Mouse (Mus musculus): ENCODE measurements around the gene Hist1h2bg. TPM values are rescaled to one million over a fixed set of nuclear protein-coding genes. Genes with fewer than 3 reads are reported as not detected.

The Hist1h2bg gene
- polyA plus RNA-seq, 1 experiment from 2014 or later, result 3.2 TPM

DNA sequence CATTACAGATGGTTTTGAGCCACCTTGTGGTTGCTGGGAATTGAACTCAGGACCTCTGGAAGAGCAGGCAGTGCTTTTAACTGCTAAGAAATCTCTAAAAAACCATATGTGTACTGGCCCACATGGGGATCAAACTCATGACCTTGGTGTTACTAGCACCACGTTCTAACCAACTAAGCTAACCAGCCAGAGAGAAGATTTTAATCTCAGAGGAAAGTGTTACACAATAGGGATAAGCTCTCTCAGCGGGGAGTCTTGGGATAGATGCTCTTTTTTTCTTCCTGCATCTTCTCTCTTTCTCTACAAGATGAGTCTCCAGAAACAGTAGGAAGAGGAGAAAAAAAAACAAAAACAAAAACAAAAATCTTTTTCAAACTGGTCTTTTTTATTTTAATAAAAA, 39.2 kb downstream of the Hist1h2bg start:
- no peak overlapping the region for H3K4me2 ChIP-seq (replicated peaks; ENCODE audit: low read depth, low read length)

DNA sequence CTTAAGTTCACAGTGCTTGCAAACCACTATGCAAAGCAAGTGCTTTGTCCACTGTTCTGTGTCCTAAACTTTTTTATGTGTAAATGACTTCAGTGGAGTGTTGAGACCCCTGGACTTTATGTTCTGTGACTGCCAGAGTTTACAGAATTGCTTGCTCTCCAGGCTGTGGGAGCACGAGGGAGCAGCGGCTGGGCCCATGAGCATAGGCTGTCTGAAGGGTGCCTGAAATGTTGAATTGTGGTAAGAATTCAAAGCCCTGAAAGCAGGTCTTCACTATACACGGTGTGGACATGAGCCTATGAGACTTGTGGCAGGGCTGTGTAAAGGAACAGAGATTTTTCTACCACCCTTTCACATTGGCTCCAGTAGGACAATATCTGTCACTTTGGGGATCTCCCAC, 40.4 kb downstream of the Hist1h2bg start:
- no peak overlapping the region for H3K27ac ChIP-seq (ENCODE audit: low read depth, low read length)
- H3K27me3 ChIP-seq (ENCODE audit: control insufficient read depth, insufficient read depth, low read length), result no peaks in the 10 kb centered on the region
- DNase-seq (ENCODE audit: low spot score) (no peak), ATAC-seq (ENCODE audit: low FRiP score) (no peak)
- H3K9me3 ChIP-seq (ENCODE audit: control insufficient read depth, low read length), result no peaks in the 10 kb centered on the region
- no peaks in the 10 kb centered on the region for H3K4me1 ChIP-seq (replicated peaks; ENCODE audit: control insufficient read depth, insufficient read depth, low read length)
- no peak overlapping the region for H3K4me3 ChIP-seq (ENCODE audit: low read depth, low read length)
- H3K36me3 ChIP-seq (ENCODE audit: control insufficient read depth, insufficient read depth, low read length), result no peaks in the 10 kb centered on the region
- no peak overlapping the region for H3K9ac ChIP-seq (ENCODE audit: low read depth, low read length)
- WGBS, result 89% methylated on average over 3 of the region's 3 CpGs
- H3K4me2 ChIP-seq (replicated peaks; ENCODE audit: low read depth, low read length), result no peak overlapping the region

More for the DNA sequence above, 39.2 kb downstream of the Hist1h2bg start:
- H3K9ac ChIP-seq (ENCODE audit: low read depth, low read length), result no peak overlapping the region
- no peaks in the 10 kb centered on the region for H3K36me3 ChIP-seq (ENCODE audit: control insufficient read depth, insufficient read depth, low read length)
- no peak for ATAC-seq (ENCODE audit: low FRiP score)
- DNase-seq (ENCODE audit: low spot score), result no peak
- H3K4me1 ChIP-seq (replicated peaks; ENCODE audit: control insufficient read depth, insufficient read depth, low read length), result no peaks in the 10 kb centered on the region
- no peak overlapping the region for H3K4me3 ChIP-seq (ENCODE audit: low read depth, low read length)
- H3K27me3 ChIP-seq (ENCODE audit: control insufficient read depth, insufficient read depth, low read length), result no peaks in the 10 kb centered on the region
- WGBS, result 79% methylated on average over 2 of the region's 2 CpGs
- no peaks in the 10 kb centered on the region for H3K9me3 ChIP-seq (ENCODE audit: control insufficient read depth, low read length)
- no peak overlapping the region for H3K27ac ChIP-seq (ENCODE audit: low read depth, low read length)

DNA sequence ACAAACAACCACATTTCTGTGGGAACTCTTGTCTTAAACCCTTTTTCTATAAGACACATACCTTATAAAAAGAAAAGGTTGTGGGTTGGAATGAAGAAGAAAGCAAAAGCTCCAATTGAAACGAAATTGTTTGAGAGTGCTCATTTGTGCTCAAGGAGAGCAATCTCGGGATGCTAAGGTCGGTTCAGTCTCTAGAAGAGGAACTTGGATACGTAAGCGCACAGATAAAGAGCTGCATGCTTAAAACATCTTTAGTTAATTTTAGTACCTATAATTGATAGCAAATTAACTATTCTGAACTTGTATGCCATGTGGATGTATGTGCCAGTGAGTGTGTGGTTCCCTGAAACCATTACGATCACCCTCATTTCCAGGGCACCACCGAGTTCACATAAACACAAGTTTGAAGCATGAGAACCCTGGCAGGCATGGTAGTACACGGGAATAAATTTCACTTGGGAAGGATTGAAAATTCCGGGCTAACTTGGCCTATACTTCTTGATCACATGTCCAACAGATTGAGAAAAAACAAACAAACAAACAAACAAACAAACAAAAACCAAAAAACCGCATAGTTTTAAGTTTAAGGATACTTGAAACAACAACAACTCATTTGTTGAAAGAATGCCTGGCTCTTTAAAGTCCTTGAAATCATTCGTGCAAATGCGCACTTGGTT, 49.0 kb downstream of the Hist1h2bg start:
- H3K36me3 ChIP-seq (ENCODE audit: control insufficient read depth, insufficient read depth, low read length), result no peaks in the 10 kb centered on the region
- no peaks in the 10 kb centered on the region for H3K9me3 ChIP-seq (ENCODE audit: control insufficient read depth, low read length)
- no peak for ATAC-seq (ENCODE audit: low FRiP score)
- no peaks in the 10 kb centered on the region for H3K4me1 ChIP-seq (replicated peaks; ENCODE audit: control insufficient read depth, insufficient read depth, low read length)
- WGBS, result 59% methylated on average over 12 of the region's 12 CpGs
- H3K9ac ChIP-seq (ENCODE audit: low read depth, low read length), result peak overlapping the region; percentile 89
- DNase-seq (ENCODE audit: low spot score), result peak; percentile 19
- peak overlapping the region; percentile 96 for H3K27ac ChIP-seq (ENCODE audit: low read depth, low read length)
- H3K4me3 ChIP-seq (ENCODE audit: low read depth, low read length), result peak overlapping the region; percentile 61
- H3K27me3 ChIP-seq (ENCODE audit: control insufficient read depth, insufficient read depth, low read length), result no peaks in the 10 kb centered on the region
- peak overlapping the region; percentile 93 for H3K4me2 ChIP-seq (replicated peaks; ENCODE audit: low read depth, low read length)

DNA sequence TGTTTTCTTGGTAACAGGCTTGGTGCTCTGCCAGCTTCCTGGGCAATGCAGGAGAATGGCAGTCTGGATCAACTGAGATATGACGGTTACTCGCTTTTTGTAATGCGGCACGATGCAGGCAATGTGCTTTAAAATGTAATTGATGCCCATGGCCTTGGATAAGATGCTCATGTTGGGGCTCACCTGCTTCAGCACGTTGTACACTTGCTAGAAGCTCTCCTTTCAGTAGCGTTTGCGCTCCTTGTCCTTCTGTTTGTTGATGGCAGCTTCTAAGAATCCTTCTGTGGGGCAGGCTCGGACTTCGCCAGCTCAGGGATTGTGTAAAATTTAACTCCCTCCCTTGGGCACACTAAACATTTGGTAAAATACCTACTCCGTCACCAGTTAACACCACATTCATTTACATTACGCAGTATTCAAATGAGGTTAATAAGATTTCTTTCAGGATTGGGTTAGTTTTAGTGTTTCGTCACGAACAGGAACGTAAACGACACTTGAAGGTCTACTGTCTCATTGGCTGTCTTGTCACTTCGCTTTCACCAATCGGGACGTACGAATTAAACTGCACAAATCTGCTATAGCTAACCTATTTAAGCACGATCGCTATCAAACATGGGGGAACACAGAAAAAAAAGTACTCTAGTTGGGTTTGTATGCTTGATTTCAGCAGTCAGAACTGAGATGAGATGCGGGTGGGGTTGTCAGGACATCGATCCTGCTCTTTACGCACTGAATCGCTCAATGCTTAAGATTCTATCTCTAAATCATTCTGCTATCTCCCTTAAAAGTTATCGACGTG, 49.7 kb downstream of the Hist1h2bg start, which contains the start of gene Hist1h2be:
Hist1h2be (minus strand) TSS at position 392 of the 799 bp plus-strand sequence.
- no peaks in the 10 kb centered on the region for H3K36me3 ChIP-seq (ENCODE audit: control insufficient read depth, insufficient read depth, low read length)
- H3K9ac ChIP-seq (ENCODE audit: low read depth, low read length), result peak within 1 kb of the TSS; percentile 89
- peak within 1 kb of the TSS; percentile 93 for H3K4me2 ChIP-seq (replicated peaks; ENCODE audit: low read depth, low read length)
- no peaks in the 10 kb centered on the region for H3K9me3 ChIP-seq (ENCODE audit: control insufficient read depth, low read length)
- peak; percentile 81 for DNase-seq (ENCODE audit: low spot score)
- no peaks in the 10 kb centered on the region for H3K4me1 ChIP-seq (replicated peaks; ENCODE audit: control insufficient read depth, insufficient read depth, low read length)
- WGBS, result under 1% methylated on average over 27 of the region's 27 CpGs
- H3K4me3 ChIP-seq (ENCODE audit: low read depth, low read length), result peak within 1 kb of the TSS; percentile 61
- no peaks in the 10 kb centered on the region for H3K27me3 ChIP-seq (ENCODE audit: control insufficient read depth, insufficient read depth, low read length)
- ATAC-seq (ENCODE audit: low FRiP score), result peak; percentile 87
- peak within 1 kb of the TSS; percentile 96 for H3K27ac ChIP-seq (ENCODE audit: low read depth, low read length)

Other genes with a start within 250 kb of the Hist1h2bg start
- gene Zfp322a, start 202.2 kb upstream of the Hist1h2bg start, polyA plus RNA-seq (2014; fragmentation: Nextera tagmentation; extraction: Ambion mirVana), result 65.0 and 65.6 TPM in 2 replicates
- gene Abt1, start 147.5 kb upstream of the Hist1h2bg start, polyA plus RNA-seq (2014; fragmentation: Nextera tagmentation; extraction: Ambion mirVana), result 12.1 and 13.4 TPM in 2 replicates
- not detected in 2 replicates for gene Btn1a1, start 105.5 kb upstream of the Hist1h2bg start, polyA plus RNA-seq (2014; fragmentation: Nextera tagmentation; extraction: Ambion mirVana)
- 0.15 and 0.18 TPM in 2 replicates for gene Btn2a2, start 82.5 kb upstream of the Hist1h2bg start, polyA plus RNA-seq (2014; fragmentation: Nextera tagmentation; extraction: Ambion mirVana)
- 4.7 TPM in 2 replicates for gene Hist1h4h, start 40.3 kb upstream of the Hist1h2bg start, polyA plus RNA-seq (2014; fragmentation: Nextera tagmentation; extraction: Ambion mirVana)
- gene Hist1h2af, start 37.5 kb upstream of the Hist1h2bg start, polyA plus RNA-seq (2014; fragmentation: Nextera tagmentation; extraction: Ambion mirVana), result 3.6 and 8.4 TPM in 2 replicates
- gene Hist1h3g, start 36.0 kb upstream of the Hist1h2bg start, polyA plus RNA-seq (2014; fragmentation: Nextera tagmentation; extraction: Ambion mirVana), result 3.7 and 4.8 TPM in 2 replicates
- gene Hist1h2bh, start 28.0 kb upstream of the Hist1h2bg start, polyA plus RNA-seq (2014; fragmentation: Nextera tagmentation; extraction: Ambion mirVana), result 0.60 and 0.89 TPM in 2 replicates
- 1.0 and 1.1 TPM in 2 replicates for gene Hist1h3f, start 27.3 kb upstream of the Hist1h2bg start, polyA plus RNA-seq (2014; fragmentation: Nextera tagmentation; extraction: Ambion mirVana)
- gene Hist1h4f, start 19.7 kb upstream of the Hist1h2bg start, polyA plus RNA-seq (2014; fragmentation: Nextera tagmentation; extraction: Ambion mirVana), result 0.56 and 0.80 TPM in 2 replicates
- gene Hist1h1d, start 18.1 kb upstream of the Hist1h2bg start, polyA plus RNA-seq (2014; fragmentation: Nextera tagmentation; extraction: Ambion mirVana), result 0.56 and 0.57 TPM in 2 replicates
- gene Hist1h3e, start 9.0 kb upstream of the Hist1h2bg start, polyA plus RNA-seq (2014; fragmentation: Nextera tagmentation; extraction: Ambion mirVana), result 6.7 and 6.9 TPM in 2 replicates
- 70.9 and 82.9 TPM in 2 replicates for gene Hist1h2ae, start 176 bp upstream of the Hist1h2bg start, polyA plus RNA-seq (2014; fragmentation: Nextera tagmentation; extraction: Ambion mirVana)
- 1.5 and 3.7 TPM in 2 replicates for gene Hist1h2bf, start 2.8 kb downstream of the Hist1h2bg start, polyA plus RNA-seq (2014; fragmentation: Nextera tagmentation; extraction: Ambion mirVana)
- gene Hist1h2ad, start 3.0 kb downstream of the Hist1h2bg start, polyA plus RNA-seq (2014; fragmentation: Nextera tagmentation; extraction: Ambion mirVana), result 1.0 and 2.9 TPM in 2 replicates
- gene Hist1h3d, start 4.4 kb downstream of the Hist1h2bg start, polyA plus RNA-seq (2014; fragmentation: Nextera tagmentation; extraction: Ambion mirVana), result 7.2 and 8.3 TPM in 2 replicates
- 95.0 and 95.9 TPM in 2 replicates for gene Hist1h4d, start 10.2 kb downstream of the Hist1h2bg start, polyA plus RNA-seq (2014; fragmentation: Nextera tagmentation; extraction: Ambion mirVana)
- 1.8 and 2.2 TPM in 2 replicates for gene Hist1h2be, start 49.7 kb downstream of the Hist1h2bg start, polyA plus RNA-seq (2014; fragmentation: Nextera tagmentation; extraction: Ambion mirVana)
- gene Hist1h1e, start 51.2 kb downstream of the Hist1h2bg start, polyA plus RNA-seq (2014; fragmentation: Nextera tagmentation; extraction: Ambion mirVana), result 19.7 and 23.7 TPM in 2 replicates
- 0.79 and 0.84 TPM in 2 replicates for gene Hist1h2ac, start 112.6 kb downstream of the Hist1h2bg start, polyA plus RNA-seq (2014; fragmentation: Nextera tagmentation; extraction: Ambion mirVana)
- gene Hist1h2bc, start 112.8 kb downstream of the Hist1h2bg start, polyA plus RNA-seq (2014; fragmentation: Nextera tagmentation; extraction: Ambion mirVana), result 21.0 and 26.1 TPM in 2 replicates
- gene Hist1h1t, start 124.4 kb downstream of the Hist1h2bg start, polyA plus RNA-seq (2014; fragmentation: Nextera tagmentation; extraction: Ambion mirVana), result 0.17 TPM in 1 of 2 replicates, not detected in the other
- 4.5 and 4.9 TPM in 2 replicates for gene Hist1h4c, start 127.1 kb downstream of the Hist1h2bg start, polyA plus RNA-seq (2014; fragmentation: Nextera tagmentation; extraction: Ambion mirVana)
- gene Hfe, start 139.5 kb downstream of the Hist1h2bg start, polyA plus RNA-seq (2014; fragmentation: Nextera tagmentation; extraction: Ambion mirVana), result 3.4 and 4.2 TPM in 2 replicates
- 14.9 and 16.7 TPM in 2 replicates for gene Hist1h1c, start 167.4 kb downstream of the Hist1h2bg start, polyA plus RNA-seq (2014; fragmentation: Nextera tagmentation; extraction: Ambion mirVana)
- gene Hist1h3c, start 174.2 kb downstream of the Hist1h2bg start, polyA plus RNA-seq (2014; fragmentation: Nextera tagmentation; extraction: Ambion mirVana), result 10.7 and 11.3 TPM in 2 replicates
- gene Hist1h2bb, start 175.3 kb downstream of the Hist1h2bg start, polyA plus RNA-seq (2014; fragmentation: Nextera tagmentation; extraction: Ambion mirVana), result 1.4 and 3.0 TPM in 2 replicates
- gene Hist1h2ab, start 179.7 kb downstream of the Hist1h2bg start, polyA plus RNA-seq (2014; fragmentation: Nextera tagmentation; extraction: Ambion mirVana), result 42.5 and 50.0 TPM in 2 replicates
- 6.5 and 10.7 TPM in 2 replicates for gene Hist1h3b, start 180.9 kb downstream of the Hist1h2bg start, polyA plus RNA-seq (2014; fragmentation: Nextera tagmentation; extraction: Ambion mirVana)
- gene Hist1h4b, start 185.6 kb downstream of the Hist1h2bg start, polyA plus RNA-seq (2014; fragmentation: Nextera tagmentation; extraction: Ambion mirVana), result 3.6 and 4.8 TPM in 2 replicates
- 0.32 TPM in 1 of 2 replicates, not detected in the other for gene Hist1h4a, start 189.8 kb downstream of the Hist1h2bg start, polyA plus RNA-seq (2014; fragmentation: Nextera tagmentation; extraction: Ambion mirVana)
- gene Hist1h3a, start 191.0 kb downstream of the Hist1h2bg start, polyA plus RNA-seq (2014; fragmentation: Nextera tagmentation; extraction: Ambion mirVana), result 3.4 and 5.3 TPM in 2 replicates
- 2.4 and 3.7 TPM in 2 replicates for gene Hist1h1a, start 192.3 kb downstream of the Hist1h2bg start, polyA plus RNA-seq (2014; fragmentation: Nextera tagmentation; extraction: Ambion mirVana)
- gene Trim38, start 198.5 kb downstream of the Hist1h2bg start, polyA plus RNA-seq (2014; fragmentation: Nextera tagmentation; extraction: Ambion mirVana), result not detected in 2 replicates
- not detected in 2 replicates for gene Slc17a2, start 235.6 kb downstream of the Hist1h2bg start, polyA plus RNA-seq (2014; fragmentation: Nextera tagmentation; extraction: Ambion mirVana)

Measured in hindbrain, embryonic 11.5 days (tissue).